In genomic region chr7:88130488-88130849, GRCm38 (mm10) we compare ENCODE assay signal across 8 mouse cellular contexts.
DNase-seq lines count a peak whose midpoint lies in the region; ATAC-seq and TF ChIP-seq lines count a peak whose summit lies in the region.

No protein-coding gene starts in this region.

- ATAC-seq in heart, postnatal 0 days (ENCODE audit: insufficient read depth, low read depth), result no peak
- no peak; the same call in 1 of the 2 replicates for ATAC-seq in embryonic facial prominence, embryonic 12.5 days (ENCODE audit: insufficient number of reproducible peaks, insufficient read depth, low FRiP score, low TSS enrichment)
- ATAC-seq in hindbrain, embryonic 15.5 days (ENCODE audit: low FRiP score, low read depth), result peak; percentile 43
- ATAC-seq in midbrain, embryonic 13.5 days, result no peak

- no peaks in the 10 kb centered on the region for H3K9me3 ChIP-seq in heart, postnatal 0 days (replicated peaks; ENCODE audit: control insufficient read depth, low read length)
- no peaks in the 10 kb centered on the region for H3K9me3 ChIP-seq in embryonic facial prominence, embryonic 12.5 days
- H3K9me3 ChIP-seq in hindbrain, embryonic 15.5 days, result no peaks in the 10 kb centered on the region
- H3K9me3 ChIP-seq in midbrain, embryonic 13.5 days, result no peaks in the 10 kb centered on the region

- H3K27ac ChIP-seq in heart, postnatal 0 days (ENCODE audit: low read depth), result no peak overlapping the region
- no peak overlapping the region for H3K27ac ChIP-seq in embryonic facial prominence, embryonic 12.5 days
- 0 out of 2 replicates have a peak overlapping the region, but pooled peaks have one; percentile 16 for H3K27ac ChIP-seq in hindbrain, embryonic 15.5 days (replicated peaks)
- peak overlapping the region; percentile 25; the same call in 1 of the 2 replicates for H3K27ac ChIP-seq in midbrain, embryonic 13.5 days

- no peak overlapping the region for H3K9ac ChIP-seq in heart, postnatal 0 days (replicated peaks; ENCODE audit: low read depth, low read length)
- H3K9ac ChIP-seq in embryonic facial prominence, embryonic 12.5 days, result peak overlapping the region; percentile 45; the same call in 1 of the 2 replicates
- peak overlapping the region; percentile 32 for H3K9ac ChIP-seq in hindbrain, embryonic 15.5 days
- peak overlapping the region; percentile 63 for H3K9ac ChIP-seq in midbrain, embryonic 13.5 days (replicated peaks)

- no peak for TF ChIP-seq EP300 in heart, postnatal 0 days (IDR thresholded peaks at IDR 0.05; ENCODE audit: low read depth)

- no peak for TF ChIP-seq CTCF in heart, postnatal 0 days (IDR thresholded peaks at IDR 0.05; ENCODE audit: low read depth)

- H3K4me3 ChIP-seq in heart, postnatal 0 days (ENCODE audit: low read depth, low read length), result peak overlapping the region; percentile 29
- H3K4me3 ChIP-seq in embryonic facial prominence, embryonic 12.5 days, result peak overlapping the region; percentile 38
- peak overlapping the region; percentile 36 for H3K4me3 ChIP-seq in hindbrain, embryonic 15.5 days
- peak overlapping the region; percentile 47 for H3K4me3 ChIP-seq in midbrain, embryonic 13.5 days (replicated peaks)

- WGBS in heart, postnatal 0 days, result 28% methylated on average over 22 of the region's 22 CpGs
- WGBS in embryonic facial prominence, embryonic 12.5 days, result 31% methylated on average over 22 of the region's 22 CpGs
- WGBS in hindbrain, embryonic 15.5 days, result 34% methylated on average over 22 of the region's 22 CpGs
- 36% methylated on average over 22 of the region's 22 CpGs for WGBS in midbrain, embryonic 13.5 days

- no peak for DNase-seq in heart, postnatal 0 days (ENCODE audit: low spot score)
- DNase-seq in heart, postnatal 14 days, result no peak
- no peak for DNase-seq in urinary bladder, adult 18-20 months (ENCODE audit: low spot score in 2 of 2)
- DNase-seq in cerebellum, adult 18-20 months, result no peak
- DNase-seq in gastrocnemius, postnatal 25 days, result no peak

- intact Hi-C loops in heart, postnatal 14 days (cut with DNase I), result no loop called here

- peaks cover 17% of the 10 kb centered on the region for H3K27me3 ChIP-seq in heart, postnatal 0 days (ENCODE audit: control insufficient read depth, insufficient read depth, low read length)
- peaks cover 16% of the 10 kb centered on the region for H3K27me3 ChIP-seq in embryonic facial prominence, embryonic 12.5 days
- H3K27me3 ChIP-seq in hindbrain, embryonic 15.5 days, result no peaks in the 10 kb centered on the region
- H3K27me3 ChIP-seq in midbrain, embryonic 13.5 days, result 0 out of 2 replicates have a peak, but pooled peaks cover 6% of the 10 kb centered on the region

- H3K4me2 ChIP-seq in heart, postnatal 0 days (ENCODE audit: low read depth, low read length), result peak overlapping the region; percentile 53
- H3K4me2 ChIP-seq in embryonic facial prominence, embryonic 12.5 days (replicated peaks), result peak overlapping the region; percentile 76
- peak overlapping the region; percentile 62 for H3K4me2 ChIP-seq in hindbrain, embryonic 15.5 days
- peak overlapping the region; percentile 71 for H3K4me2 ChIP-seq in midbrain, embryonic 13.5 days (replicated peaks)

- H3K4me1 ChIP-seq in heart, postnatal 0 days (ENCODE audit: control insufficient read depth, insufficient read depth), result no peaks in the 10 kb centered on the region
- H3K4me1 ChIP-seq in embryonic facial prominence, embryonic 12.5 days, result peaks cover 4% of the 10 kb centered on the region; the same call in 1 of the 2 replicates
- peaks cover 14% of the 10 kb centered on the region for H3K4me1 ChIP-seq in hindbrain, embryonic 15.5 days (replicated peaks)
- H3K4me1 ChIP-seq in midbrain, embryonic 13.5 days (replicated peaks), result peaks cover 13% of the 10 kb centered on the region

- no peaks in the 10 kb centered on the region for H3K36me3 ChIP-seq in heart, postnatal 0 days (replicated peaks; ENCODE audit: control insufficient read depth, insufficient read depth, low read length)
- no peaks in the 10 kb centered on the region for H3K36me3 ChIP-seq in embryonic facial prominence, embryonic 12.5 days
- no peaks in the 10 kb centered on the region for H3K36me3 ChIP-seq in hindbrain, embryonic 15.5 days
- H3K36me3 ChIP-seq in midbrain, embryonic 13.5 days, result no peaks in the 10 kb centered on the region

Comparison
In these comparisons a context has a peak if more than half of its experiments do, and no peak if none do; other contexts are left out.
1. H3K27ac ChIP-seq: peak in hindbrain, embryonic 15.5 days (single experiment) and midbrain, embryonic 13.5 days (single experiment); none in heart, postnatal 0 days (single experiment) and embryonic facial prominence, embryonic 12.5 days (single experiment).
2. Peak in every context shown above with its lines, with median percentiles within 50 percentile points of each other: H3K4me2 ChIP-seq and H3K4me3 ChIP-seq.